Mouse (Mus musculus): ENCODE results near the gene Taar7a. TPM values are rescaled to one million over a fixed set of nuclear protein-coding genes. Genes with fewer than 3 reads are reported as not detected.

The Taar7a gene
- polyA plus RNA-seq, 1 experiment: not detected

DNA sequence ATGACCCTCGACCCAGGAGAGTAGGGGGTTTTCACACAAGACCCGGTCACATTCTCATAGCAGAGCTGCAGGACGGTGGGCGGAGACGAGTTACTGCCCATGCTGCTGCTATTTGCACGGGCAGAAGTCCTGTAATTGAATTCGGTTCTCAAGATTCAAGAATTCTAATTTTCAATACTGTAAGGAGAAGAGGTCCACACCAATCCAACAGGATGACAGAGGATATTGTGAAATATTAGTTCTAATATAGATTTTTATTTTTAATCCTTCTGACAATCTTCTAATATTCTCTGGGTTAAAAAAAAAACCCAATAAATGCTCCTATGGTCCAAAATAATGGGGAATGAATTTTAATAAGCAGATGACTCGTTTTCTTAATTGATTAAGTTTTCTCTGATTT, 7.7 kb downstream of the Taar7a start, which contains the start of gene Taar6:
Taar6 (minus strand) TSS at position 101 of the 400 bp plus-strand sequence.
- no peak within 1 kb of the TSS for H3ac ChIP-seq (ENCODE audit: control insufficient read depth, insufficient read length)
- H3K27me3 ChIP-seq (ENCODE audit: control insufficient read depth, insufficient read depth, insufficient read length): peaks cover 5% of the 10 kb centered on the region
- H3K4me2 ChIP-seq (ENCODE audit: low read depth): no peak within 1 kb of the TSS
- TF ChIP-seq MAX (IDR thresholded peaks at IDR 0.05; ENCODE audit: low read depth) (no peak), CEBPB (IDR thresholded peaks at IDR 0.05; ENCODE audit: insufficient read depth, poor library complexity, severe bottlenecking) (no peak), E2F4 (IDR thresholded peaks at IDR 0.05; ENCODE audit: insufficient read depth) (no peak), SRF (IDR thresholded peaks at IDR 0.05; ENCODE audit: control insufficient read depth, insufficient read length, low read depth) (no peak), TCF3 (IDR thresholded peaks at IDR 0.05; ENCODE audit: insufficient read length, low read depth) (no peak), POLR2A (IDR thresholded peaks at IDR 0.05; ENCODE audit: insufficient read length, low read depth) (no peak), REST (IDR thresholded peaks at IDR 0.05; ENCODE audit: insufficient read depth, insufficient read length) (no peak), TCF12 (IDR thresholded peaks at IDR 0.05; ENCODE audit: insufficient read depth, poor library complexity, severe bottlenecking) (no peak), USF1 (IDR thresholded peaks at IDR 0.05; ENCODE audit: low read depth) (no peak), MYOG (IDR thresholded peaks at IDR 0.05; ENCODE audit: control insufficient read depth in 1 of 3, insufficient read depth in 1 of 3, insufficient read length in 2 of 3, low read depth in 2 of 3) (no peak), POLR2AphosphoS2 (IDR thresholded peaks at IDR 0.05; ENCODE audit: insufficient read length, low read depth) (no peak), MYOD1 (IDR thresholded peaks at IDR 0.05; ENCODE audit: control insufficient read depth in 1 of 3, insufficient read length in 2 of 3, low read depth in 2 of 3) (no peak)
- H3K36me3 ChIP-seq (ENCODE audit: control insufficient read depth, insufficient read depth): no peaks in the 10 kb centered on the region
- no peak within 1 kb of the TSS for H3K4me3 ChIP-seq
- H3K79me2 ChIP-seq (ENCODE audit: control insufficient read depth, insufficient read depth): no peaks in the 10 kb centered on the region

DNA sequence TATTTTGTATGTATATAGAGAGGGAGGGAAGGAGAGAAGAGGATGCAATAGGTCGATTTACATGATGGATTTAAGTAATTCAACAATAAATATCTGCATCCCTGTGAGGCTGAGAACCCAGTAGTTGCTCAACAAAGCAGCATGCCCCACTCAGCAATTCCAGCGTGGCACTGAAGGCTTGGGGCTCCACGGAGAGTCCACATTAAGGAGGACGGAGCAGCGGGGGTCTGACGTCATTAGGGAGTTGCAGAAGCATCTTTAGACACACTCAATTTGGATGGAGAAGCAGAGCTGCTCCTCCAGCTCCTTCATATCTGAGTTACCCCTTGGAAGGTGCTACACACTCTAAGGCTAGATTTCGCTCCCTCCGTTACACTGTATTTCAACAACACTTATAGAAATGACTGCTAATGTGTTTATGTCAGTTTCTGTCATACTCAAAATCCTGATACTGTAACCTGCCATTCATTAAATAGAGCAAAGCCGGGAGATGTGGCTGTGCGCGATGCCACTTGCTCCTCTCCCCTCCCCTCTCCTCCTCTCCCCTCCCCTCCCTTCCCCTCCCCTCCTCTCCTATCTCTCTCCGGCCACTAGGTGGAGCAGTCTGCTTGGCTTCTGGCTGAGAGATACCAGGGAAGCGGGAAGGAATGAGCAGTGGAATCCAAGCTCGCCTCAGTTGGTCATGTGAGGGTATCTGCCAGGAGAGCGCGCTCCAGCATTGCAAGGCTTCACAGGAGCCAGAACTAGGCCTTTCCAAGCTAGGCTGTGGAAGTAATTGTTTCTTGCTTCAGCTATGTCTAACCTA, 14.2 kb downstream of the Taar7a start:
- Histone ChIP-seq H3K4me3 (no peak overlapping the region), H3K27me3 (ENCODE audit: control insufficient read depth, insufficient read depth, insufficient read length) (no peaks in the 10 kb centered on the region), H3K4me2 (ENCODE audit: low read depth) (no peak overlapping the region), H3K36me3 (ENCODE audit: control insufficient read depth, insufficient read depth) (no peaks in the 10 kb centered on the region), H3K79me2 (ENCODE audit: control insufficient read depth, insufficient read depth) (no peaks in the 10 kb centered on the region), H3ac (ENCODE audit: control insufficient read depth, insufficient read length) (no peak overlapping the region)
- TF ChIP-seq USF1 (IDR thresholded peaks at IDR 0.05; ENCODE audit: low read depth) (no peak), POLR2AphosphoS2 (IDR thresholded peaks at IDR 0.05; ENCODE audit: insufficient read length, low read depth) (no peak), SRF (IDR thresholded peaks at IDR 0.05; ENCODE audit: control insufficient read depth, insufficient read length, low read depth) (no peak), MYOG (IDR thresholded peaks at IDR 0.05; ENCODE audit: control insufficient read depth in 1 of 3, insufficient read depth in 1 of 3, insufficient read length in 2 of 3, low read depth in 2 of 3) (no peak), TCF3 (IDR thresholded peaks at IDR 0.05; ENCODE audit: insufficient read length, low read depth) (no peak), REST (IDR thresholded peaks at IDR 0.05; ENCODE audit: insufficient read depth, insufficient read length) (no peak), MYOD1 (IDR thresholded peaks at IDR 0.05; ENCODE audit: control insufficient read depth in 1 of 3, insufficient read length in 2 of 3, low read depth in 2 of 3) (no peak), CEBPB (IDR thresholded peaks at IDR 0.05; ENCODE audit: insufficient read depth, poor library complexity, severe bottlenecking) (no peak), POLR2A (IDR thresholded peaks at IDR 0.05; ENCODE audit: insufficient read length, low read depth) (no peak), MAX (IDR thresholded peaks at IDR 0.05; ENCODE audit: low read depth) (no peak), E2F4 (IDR thresholded peaks at IDR 0.05; ENCODE audit: insufficient read depth) (no peak), TCF12 (IDR thresholded peaks at IDR 0.05; ENCODE audit: insufficient read depth, poor library complexity, severe bottlenecking) (no peak)

GRCm38 (mm10) chr10:23977958-23978357, 15.3 kb downstream of the Taar7a start:
- no peak overlapping the region for H3K4me3 ChIP-seq
- H3ac ChIP-seq (ENCODE audit: control insufficient read depth, insufficient read length): no peak overlapping the region
- no peak for TF ChIP-seq MYOG (IDR thresholded peaks at IDR 0.05; ENCODE audit: control insufficient read depth in 1 of 3, insufficient read depth in 1 of 3, insufficient read length in 2 of 3, low read depth in 2 of 3)
- no peak for TF ChIP-seq CEBPB (IDR thresholded peaks at IDR 0.05; ENCODE audit: insufficient read depth, poor library complexity, severe bottlenecking)
- no peak for TF ChIP-seq SRF (IDR thresholded peaks at IDR 0.05; ENCODE audit: control insufficient read depth, insufficient read length, low read depth)
- no peak for TF ChIP-seq MYOD1 (IDR thresholded peaks at IDR 0.05; ENCODE audit: control insufficient read depth in 1 of 3, insufficient read length in 2 of 3, low read depth in 2 of 3)
- TF ChIP-seq TCF3 (IDR thresholded peaks at IDR 0.05; ENCODE audit: insufficient read length, low read depth): no peak
- TF ChIP-seq E2F4 (IDR thresholded peaks at IDR 0.05; ENCODE audit: insufficient read depth): no peak
- TF ChIP-seq REST (IDR thresholded peaks at IDR 0.05; ENCODE audit: insufficient read depth, insufficient read length): no peak
- TF ChIP-seq USF1 (IDR thresholded peaks at IDR 0.05; ENCODE audit: low read depth): no peak
- no peak for TF ChIP-seq MAX (IDR thresholded peaks at IDR 0.05; ENCODE audit: low read depth)
- TF ChIP-seq TCF12 (IDR thresholded peaks at IDR 0.05; ENCODE audit: insufficient read depth, poor library complexity, severe bottlenecking): no peak
- TF ChIP-seq POLR2AphosphoS2 (IDR thresholded peaks at IDR 0.05; ENCODE audit: insufficient read length, low read depth): no peak
- no peak for TF ChIP-seq POLR2A (IDR thresholded peaks at IDR 0.05; ENCODE audit: insufficient read length, low read depth)
- H3K4me2 ChIP-seq (ENCODE audit: low read depth): no peak overlapping the region
- no peaks in the 10 kb centered on the region for H3K27me3 ChIP-seq (ENCODE audit: control insufficient read depth, insufficient read depth, insufficient read length)
- H3K36me3 ChIP-seq (ENCODE audit: control insufficient read depth, insufficient read depth): no peaks in the 10 kb centered on the region
- H3K79me2 ChIP-seq (ENCODE audit: control insufficient read depth, insufficient read depth): no peaks in the 10 kb centered on the region

- Histone ChIP-seq H3K4me2 (ENCODE audit: low read depth) (no peak overlapping the region), H3K79me2 (ENCODE audit: control insufficient read depth, insufficient read depth) (no peaks in the 10 kb centered on the region), H3K36me3 (ENCODE audit: control insufficient read depth, insufficient read depth) (no peaks in the 10 kb centered on the region), H3ac (ENCODE audit: control insufficient read depth, insufficient read length) (no peak overlapping the region), H3K4me3 (no peak overlapping the region), H3K27me3 (ENCODE audit: control insufficient read depth, insufficient read depth, insufficient read length) (peaks cover 9% of the 10 kb centered on the region)
- no peak for TF ChIP-seq MYOG (IDR thresholded peaks at IDR 0.05; ENCODE audit: control insufficient read depth in 1 of 3, insufficient read depth in 1 of 3, insufficient read length in 2 of 3, low read depth in 2 of 3)
Measured at GRCm38 (mm10) chr10:23971256-23971655, 22.0 kb downstream of the Taar7a start.

All from myocyte (in vitro differentiated cells).